Mouse (Mus musculus): ENCODE results near the gene Akr1cl. TPM values are rescaled to one million over a fixed set of nuclear protein-coding genes. Genes with fewer than 3 reads are reported as not detected.

Gene Akr1cl
- polyA plus RNA-seq, 1 experiment = not detected

DNA sequence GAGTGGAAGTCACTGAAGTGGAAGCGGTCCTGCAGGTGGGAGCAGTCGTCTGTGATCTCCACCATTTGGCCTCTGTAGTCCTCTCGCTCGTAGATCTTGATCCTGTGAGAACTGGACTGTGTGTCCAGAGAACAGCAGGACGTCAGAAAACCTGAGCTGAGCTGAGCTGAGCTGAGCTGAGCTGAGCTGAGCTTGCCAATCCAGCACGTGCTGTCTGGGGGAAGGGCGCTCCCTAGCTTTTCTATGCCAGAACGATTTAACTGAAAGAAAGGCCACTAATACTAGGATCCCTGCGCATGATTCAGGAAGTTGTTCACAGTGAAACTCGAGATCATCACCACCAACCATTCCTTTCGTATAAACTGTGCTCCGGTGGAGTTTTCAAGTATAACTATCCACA is 16.2 kb upstream of the Akr1cl start:
- TF ChIP-seq CTCF (IDR thresholded peaks at IDR 0.05; ENCODE audit: control insufficient read depth, insufficient read depth, low read length) (no peak), POLR2A (IDR thresholded peaks at IDR 0.05; ENCODE audit: borderline replicate concordance, control insufficient read depth, low read depth, low read length) (no peak)
- H3K4me3 ChIP-seq (replicated peaks; ENCODE audit: control insufficient read depth, low read depth, low read length) = no peak overlapping the region
- H3K4me1 ChIP-seq (ENCODE audit: control insufficient read depth, insufficient read depth, low read length) = no peaks in the 10 kb centered on the region
- WGBS = 67% methylated on average over 12 of the region's 12 CpGs
- no peak overlapping the region for H3K27ac ChIP-seq (ENCODE audit: control insufficient read depth, insufficient read depth, low read depth, low read length, poor library complexity)

DNA sequence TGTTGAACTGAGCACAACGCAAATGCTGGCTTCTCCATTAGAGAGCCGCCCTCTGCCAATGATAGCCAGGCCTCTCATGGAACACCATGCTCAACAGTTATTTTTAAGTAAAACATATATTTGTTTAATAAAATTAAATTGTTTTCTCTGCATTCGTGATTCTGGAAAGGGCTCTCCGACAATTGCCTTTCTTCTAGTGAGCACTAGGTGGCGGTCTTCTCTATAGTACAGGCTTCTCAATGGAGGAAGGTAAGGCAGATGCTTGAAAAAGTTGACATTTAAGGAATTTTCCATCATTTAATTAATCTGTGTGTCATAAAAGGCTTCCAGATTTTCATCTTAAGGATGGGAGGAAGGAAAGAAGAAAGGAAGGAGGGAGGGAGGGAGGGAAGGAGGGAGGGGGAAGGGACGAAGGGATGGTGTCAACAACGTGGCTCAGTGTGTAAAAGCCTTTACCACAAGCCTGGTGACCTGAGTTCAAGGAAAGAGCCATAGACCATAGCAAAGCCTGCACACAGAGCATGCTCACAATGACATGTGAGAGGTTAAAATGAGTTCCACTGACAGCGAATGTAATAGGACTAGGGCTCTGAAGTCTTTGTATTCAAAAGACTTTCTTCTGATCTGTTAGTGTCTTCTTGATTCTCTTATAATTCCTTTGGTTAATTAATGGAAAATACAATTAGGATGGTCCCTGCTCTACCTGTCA is 14.0 kb upstream of the Akr1cl start:
- no peaks in the 10 kb centered on the region for H3K4me1 ChIP-seq (ENCODE audit: control insufficient read depth, insufficient read depth, low read length)
- 34% methylated on average over 8 of the region's 8 CpGs for WGBS
- H3K27ac ChIP-seq (ENCODE audit: control insufficient read depth, insufficient read depth, low read depth, low read length, poor library complexity) = no peak overlapping the region
- TF ChIP-seq POLR2A (IDR thresholded peaks at IDR 0.05; ENCODE audit: borderline replicate concordance, control insufficient read depth, low read depth, low read length) (no peak), CTCF (IDR thresholded peaks at IDR 0.05; ENCODE audit: control insufficient read depth, insufficient read depth, low read length) (no peak)
- no peak overlapping the region for H3K4me3 ChIP-seq (replicated peaks; ENCODE audit: control insufficient read depth, low read depth, low read length)

DNA sequence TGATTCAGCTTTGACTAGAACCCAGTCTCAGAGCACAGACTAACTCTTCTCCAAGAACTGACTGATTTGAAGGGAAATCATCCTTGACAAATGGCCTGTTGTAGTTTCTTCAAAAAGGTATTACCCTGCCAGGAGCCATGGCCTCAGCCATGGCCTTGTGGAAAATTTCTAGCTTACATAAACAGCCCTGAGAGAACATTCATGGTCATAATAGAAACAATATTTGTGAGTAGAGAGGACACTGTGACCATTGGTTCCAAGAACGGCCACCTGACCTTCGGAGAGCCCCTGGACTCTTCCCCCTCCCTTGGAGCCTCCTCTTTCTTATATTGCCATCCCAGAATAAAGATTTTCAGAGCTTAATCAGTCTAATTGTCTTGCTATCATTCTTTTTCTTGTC is 10.9 kb upstream of the Akr1cl start:
- WGBS = 76% methylated on average over 2 of the region's 2 CpGs
- H3K27ac ChIP-seq (ENCODE audit: control insufficient read depth, insufficient read depth, low read depth, low read length, poor library complexity) = no peak overlapping the region
- no peaks in the 10 kb centered on the region for H3K4me1 ChIP-seq (ENCODE audit: control insufficient read depth, insufficient read depth, low read length)
- no peak overlapping the region for H3K4me3 ChIP-seq (replicated peaks; ENCODE audit: control insufficient read depth, low read depth, low read length)
- TF ChIP-seq CTCF (IDR thresholded peaks at IDR 0.05; ENCODE audit: control insufficient read depth, insufficient read depth, low read length) = no peak
- no peak for TF ChIP-seq POLR2A (IDR thresholded peaks at IDR 0.05; ENCODE audit: borderline replicate concordance, control insufficient read depth, low read depth, low read length)

DNA sequence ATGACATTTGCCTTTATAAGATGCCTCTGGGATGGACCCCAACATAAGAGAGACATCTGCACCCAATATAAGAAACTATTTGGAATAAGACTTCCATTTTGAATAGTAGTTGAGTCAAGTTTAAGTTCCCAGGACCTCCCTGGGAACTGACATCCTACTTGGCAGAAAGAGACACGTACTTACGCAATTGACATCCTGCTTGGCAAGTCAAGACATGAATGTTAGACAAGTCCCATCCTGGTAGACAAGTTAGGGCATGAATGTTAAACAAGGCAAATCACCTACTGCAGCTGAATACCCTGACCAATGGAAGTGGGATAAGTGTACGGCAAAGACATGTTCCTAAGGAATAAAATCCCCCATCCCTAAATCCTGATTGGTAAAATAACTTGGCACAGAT is 9.3 kb upstream of the Akr1cl start:
- WGBS = 80% methylated on average over 3 of the region's 3 CpGs

DNA sequence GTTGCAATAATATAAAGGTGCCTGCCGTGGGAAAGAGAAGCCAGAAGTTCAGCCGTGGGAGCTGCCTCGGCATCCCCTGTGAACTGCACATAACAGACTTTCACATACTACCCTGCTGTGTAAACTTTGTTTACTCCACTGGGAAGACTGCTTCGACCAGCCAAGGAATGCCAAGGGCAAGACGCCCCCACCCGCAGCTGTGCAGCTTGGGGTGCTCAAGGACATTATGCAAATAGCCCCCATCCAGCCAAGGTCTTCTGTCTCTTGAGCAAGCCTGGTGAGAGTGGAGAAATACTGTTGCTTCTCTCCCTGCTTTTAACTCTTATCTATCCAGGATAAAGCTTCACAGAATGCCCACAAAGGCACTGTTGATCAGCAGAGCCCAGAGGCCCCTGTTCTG is 8.2 kb upstream of the Akr1cl start:
- Histone ChIP-seq H3K4me3 (replicated peaks; ENCODE audit: control insufficient read depth, low read depth, low read length) (no peak overlapping the region), H3K4me1 (ENCODE audit: control insufficient read depth, insufficient read depth, low read length) (no peaks in the 10 kb centered on the region), H3K27ac (ENCODE audit: control insufficient read depth, insufficient read depth, low read depth, low read length, poor library complexity) (no peak overlapping the region)
- WGBS = 69% methylated on average over 6 of the region's 6 CpGs
- TF ChIP-seq CTCF (IDR thresholded peaks at IDR 0.05; ENCODE audit: control insufficient read depth, insufficient read depth, low read length) (no peak), POLR2A (IDR thresholded peaks at IDR 0.05; ENCODE audit: borderline replicate concordance, control insufficient read depth, low read depth, low read length) (no peak)

More for the DNA sequence above, 9.3 kb upstream of the Akr1cl start:
- Histone ChIP-seq H3K4me1 (ENCODE audit: control insufficient read depth, insufficient read depth, low read length) (no peaks in the 10 kb centered on the region), H3K27ac (ENCODE audit: control insufficient read depth, insufficient read depth, low read depth, low read length, poor library complexity) (no peak overlapping the region), H3K4me3 (replicated peaks; ENCODE audit: control insufficient read depth, low read depth, low read length) (no peak overlapping the region)
- TF ChIP-seq POLR2A (IDR thresholded peaks at IDR 0.05; ENCODE audit: borderline replicate concordance, control insufficient read depth, low read depth, low read length) (no peak), CTCF (IDR thresholded peaks at IDR 0.05; ENCODE audit: control insufficient read depth, insufficient read depth, low read length) (no peak)

DNA sequence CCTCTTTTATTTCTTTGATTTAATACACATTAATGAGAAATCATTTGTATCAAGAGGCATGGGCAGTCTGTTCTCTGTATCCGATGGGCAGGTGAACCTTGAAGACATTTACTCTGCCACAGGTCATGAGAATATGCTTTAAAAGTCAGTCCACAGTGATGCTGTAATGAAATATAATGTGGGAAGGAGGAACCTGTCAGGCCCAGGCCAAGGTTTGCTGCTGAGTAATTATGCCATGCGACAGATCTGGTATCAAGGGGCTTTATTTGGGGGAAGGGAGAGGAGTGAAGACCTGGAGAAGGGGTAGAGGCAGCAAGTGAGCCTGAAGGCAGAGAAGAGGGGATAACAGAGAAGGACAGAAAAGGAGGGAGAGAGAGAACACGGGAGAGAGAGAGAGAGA is 7.1 kb upstream of the Akr1cl start:
- no peak overlapping the region for H3K27ac ChIP-seq (ENCODE audit: control insufficient read depth, insufficient read depth, low read depth, low read length, poor library complexity)
- no peak for TF ChIP-seq POLR2A (IDR thresholded peaks at IDR 0.05; ENCODE audit: borderline replicate concordance, control insufficient read depth, low read depth, low read length)
- TF ChIP-seq CTCF (IDR thresholded peaks at IDR 0.05; ENCODE audit: control insufficient read depth, insufficient read depth, low read length) = no peak
- no peak overlapping the region for H3K4me3 ChIP-seq (replicated peaks; ENCODE audit: control insufficient read depth, low read depth, low read length)
- H3K4me1 ChIP-seq (ENCODE audit: control insufficient read depth, insufficient read depth, low read length) = no peaks in the 10 kb centered on the region
- 79% methylated on average over 3 of the region's 3 CpGs for WGBS

DNA sequence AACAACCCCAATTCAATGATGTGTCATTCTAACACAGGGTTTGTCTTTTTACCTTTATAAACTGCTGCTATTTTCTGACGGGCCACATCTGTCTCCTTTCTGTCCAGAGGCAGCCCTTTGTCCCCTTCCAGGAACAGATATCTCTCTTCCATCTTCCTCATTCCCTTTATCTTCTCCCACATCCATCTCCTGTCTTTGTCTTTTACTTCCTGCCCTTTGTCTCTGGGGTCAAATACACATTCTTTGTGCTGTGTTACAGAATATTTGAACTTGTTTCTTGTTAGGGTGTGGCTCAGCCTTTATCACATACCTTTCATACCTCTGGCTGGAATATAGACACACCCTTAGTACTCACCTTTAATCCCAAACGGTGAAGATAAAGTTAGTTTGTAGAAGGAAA is 5.0 kb upstream of the Akr1cl start:
- no peak overlapping the region for H3K27ac ChIP-seq (ENCODE audit: control insufficient read depth, insufficient read depth, low read depth, low read length, poor library complexity)
- TF ChIP-seq POLR2A (IDR thresholded peaks at IDR 0.05; ENCODE audit: borderline replicate concordance, control insufficient read depth, low read depth, low read length) = no peak
- no peak for TF ChIP-seq CTCF (IDR thresholded peaks at IDR 0.05; ENCODE audit: control insufficient read depth, insufficient read depth, low read length)
- H3K4me3 ChIP-seq (replicated peaks; ENCODE audit: control insufficient read depth, low read depth, low read length) = no peak overlapping the region
- WGBS = 55% methylated on average over 2 of the region's 2 CpGs
- no peaks in the 10 kb centered on the region for H3K4me1 ChIP-seq (ENCODE audit: control insufficient read depth, insufficient read depth, low read length)

DNA sequence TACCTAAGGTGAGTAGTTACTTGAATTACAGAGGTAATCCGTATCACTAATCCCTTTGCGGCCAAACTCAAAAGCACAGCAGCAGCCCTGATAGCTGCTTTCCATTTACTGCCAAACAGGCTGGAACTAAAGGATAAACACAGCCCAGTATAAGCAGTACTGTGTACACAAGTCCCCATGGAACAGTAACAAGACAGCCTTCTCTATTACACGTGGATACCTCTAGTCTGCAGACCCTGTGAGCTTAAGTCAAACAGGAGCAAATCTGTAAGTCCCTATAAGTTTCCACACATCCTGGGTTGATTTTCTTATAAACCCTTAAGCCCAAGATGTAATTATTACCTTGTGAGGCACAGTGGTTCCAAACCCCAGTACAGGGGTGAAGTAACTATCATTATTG is 3.0 kb upstream of the Akr1cl start:
- 56% methylated on average over 3 of the region's 3 CpGs for WGBS
- Histone ChIP-seq H3K4me3 (replicated peaks; ENCODE audit: control insufficient read depth, low read depth, low read length) (no peak overlapping the region), H3K27ac (ENCODE audit: control insufficient read depth, insufficient read depth, low read depth, low read length, poor library complexity) (no peak overlapping the region), H3K4me1 (ENCODE audit: control insufficient read depth, insufficient read depth, low read length) (no peaks in the 10 kb centered on the region)
- TF ChIP-seq POLR2A (IDR thresholded peaks at IDR 0.05; ENCODE audit: borderline replicate concordance, control insufficient read depth, low read depth, low read length) (no peak), CTCF (IDR thresholded peaks at IDR 0.05; ENCODE audit: control insufficient read depth, insufficient read depth, low read length) (no peak)

DNA sequence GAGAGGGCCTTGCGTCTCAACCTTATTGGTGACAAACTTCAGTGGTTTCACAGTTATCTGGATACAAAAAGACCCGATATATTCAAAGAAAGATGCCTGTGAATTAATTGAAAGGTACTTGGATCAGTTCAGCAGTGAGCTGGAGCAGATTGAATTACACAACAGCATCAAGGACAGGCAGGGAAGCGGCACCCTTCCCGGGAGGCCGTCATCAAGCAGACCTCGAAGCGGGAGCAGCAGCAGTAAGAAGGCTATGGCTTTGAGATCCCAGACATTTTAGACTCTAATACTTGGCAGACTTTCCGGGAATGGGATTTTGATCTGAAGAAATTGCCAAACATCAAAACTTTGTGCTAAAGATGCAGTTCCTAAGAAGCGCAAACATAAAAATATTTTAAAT is 4.4 kb downstream of the Akr1cl start:
- H3K4me1 ChIP-seq (ENCODE audit: control insufficient read depth, insufficient read depth, low read length) = no peaks in the 10 kb centered on the region
- no peak overlapping the region for H3K4me3 ChIP-seq (replicated peaks; ENCODE audit: control insufficient read depth, low read depth, low read length)
- 89% methylated on average over 9 of the region's 9 CpGs for WGBS
- no peak overlapping the region for H3K27ac ChIP-seq (ENCODE audit: control insufficient read depth, insufficient read depth, low read depth, low read length, poor library complexity)
- no peak for TF ChIP-seq CTCF (IDR thresholded peaks at IDR 0.05; ENCODE audit: control insufficient read depth, insufficient read depth, low read length)
- TF ChIP-seq POLR2A (IDR thresholded peaks at IDR 0.05; ENCODE audit: borderline replicate concordance, control insufficient read depth, low read depth, low read length) = no peak
